Mouse (Mus musculus): ENCODE data around the gene Syde1. TPM values are rescaled to one million over a fixed set of nuclear protein-coding genes. Genes with fewer than 3 reads are reported as not detected.
A peak's percentile ranks its signal among the peaks of the same experiment; 100 is the strongest.

Gene Syde1
- polyA plus RNA-seq, 1 experiment from 2014 or later, result 17.7 TPM

GRCm38 (mm10) chr10:78590744-78591143 lies 1.0 kb downstream of the Syde1 start:
- no peak for ATAC-seq (ENCODE audit: insufficient number of reproducible peaks, insufficient read depth, low FRiP score, low TSS enrichment)
- 26% methylated on average over 9 of the region's 9 CpGs for WGBS
- Histone ChIP-seq H3K4me1 (peaks cover 10% of the 10 kb centered on the region; the same call in 1 of the 2 replicates), H3K9me3 (no peaks in the 10 kb centered on the region), H3K9ac (peak overlapping the region; percentile 85), H3K4me3 (peak overlapping the region; percentile 75), H3K27me3 (no peaks in the 10 kb centered on the region), H3K4me2 (replicated peaks) (peak overlapping the region; percentile 66), H3K27ac (peak overlapping the region; percentile 81), H3K36me3 (peaks cover 39% of the 10 kb centered on the region)

DNA sequence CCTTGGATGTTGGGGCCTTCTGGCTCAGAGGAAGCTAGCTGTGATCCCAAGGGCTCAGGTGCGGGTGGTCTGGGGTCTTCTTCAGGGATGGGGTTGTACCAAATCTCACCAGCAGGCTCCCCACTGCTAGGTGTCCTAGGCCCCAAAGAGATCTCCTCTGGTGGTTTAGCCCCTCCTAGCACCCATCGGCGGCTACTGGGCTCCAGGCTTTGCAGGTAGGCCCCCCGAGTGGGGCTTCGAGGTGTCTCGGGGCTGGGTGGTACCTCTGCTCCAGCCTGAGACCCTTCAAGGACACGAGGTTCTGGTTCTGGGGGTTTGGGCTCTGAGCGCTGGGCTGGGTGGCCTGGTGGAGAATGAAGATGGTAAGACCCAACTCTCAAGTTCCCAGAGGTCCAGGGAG lies 1.9 kb downstream of the Syde1 start:
- peaks cover 10% of the 10 kb centered on the region; the same call in 1 of the 2 replicates for H3K4me1 ChIP-seq
- peak overlapping the region; percentile 75; the same call in 1 of the 2 replicates for H3K4me3 ChIP-seq
- ATAC-seq (ENCODE audit: insufficient number of reproducible peaks, insufficient read depth, low FRiP score, low TSS enrichment), result no peak
- H3K9me3 ChIP-seq, result no peaks in the 10 kb centered on the region
- H3K9ac ChIP-seq, result no peak overlapping the region
- 93% methylated on average over 8 of the region's 8 CpGs for WGBS
- H3K36me3 ChIP-seq, result peaks cover 47% of the 10 kb centered on the region
- H3K4me2 ChIP-seq (replicated peaks), result peak overlapping the region; percentile 66
- no peak overlapping the region for H3K27ac ChIP-seq
- H3K27me3 ChIP-seq, result no peaks in the 10 kb centered on the region

GRCm38 (mm10) chr10:78589291-78589690 lies 2.5 kb downstream of the Syde1 start:
- Histone ChIP-seq H3K36me3 (peaks cover 53% of the 10 kb centered on the region), H3K4me3 (no peak overlapping the region), H3K27me3 (no peaks in the 10 kb centered on the region), H3K4me2 (replicated peaks) (no peak overlapping the region), H3K4me1 (peaks cover 10% of the 10 kb centered on the region; the same call in 1 of the 2 replicates), H3K27ac (no peak overlapping the region), H3K9ac (no peak overlapping the region), H3K9me3 (no peaks in the 10 kb centered on the region)
- ATAC-seq (ENCODE audit: insufficient number of reproducible peaks, insufficient read depth, low FRiP score, low TSS enrichment), result no peak
- 96% methylated on average over 18 of the region's 18 CpGs for WGBS

DNA sequence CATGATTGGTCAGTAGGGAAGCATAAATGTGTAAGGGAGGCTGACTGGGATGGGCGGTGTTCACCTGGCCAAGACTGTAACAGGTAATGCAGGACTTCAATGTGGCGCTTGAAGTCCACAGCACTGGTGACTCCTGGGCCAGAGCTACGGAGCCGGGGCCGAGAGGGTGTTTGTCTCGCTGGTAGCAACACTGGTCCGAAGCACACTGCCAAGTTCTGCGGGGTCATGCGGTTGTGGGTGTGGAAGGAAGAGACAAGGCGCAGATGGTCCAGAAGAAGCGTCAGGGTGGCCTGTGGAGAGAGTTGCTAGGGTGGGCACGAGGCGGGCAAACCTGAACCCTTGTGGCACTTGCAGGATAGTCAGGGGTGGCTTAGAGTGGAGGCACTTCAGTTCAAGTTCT lies 5.7 kb downstream of the Syde1 start:
- Histone ChIP-seq H3K27me3 (no peaks in the 10 kb centered on the region), H3K4me1 (peaks cover 10% of the 10 kb centered on the region; the same call in 1 of the 2 replicates), H3K9me3 (no peaks in the 10 kb centered on the region), H3K9ac (no peak overlapping the region), H3K27ac (no peak overlapping the region), H3K4me3 (no peak overlapping the region), H3K4me2 (replicated peaks) (no peak overlapping the region), H3K36me3 (peaks cover 72% of the 10 kb centered on the region)
- ATAC-seq (ENCODE audit: insufficient number of reproducible peaks, insufficient read depth, low FRiP score, low TSS enrichment), result no peak
- WGBS, result 93% methylated on average over 13 of the region's 13 CpGs

DNA sequence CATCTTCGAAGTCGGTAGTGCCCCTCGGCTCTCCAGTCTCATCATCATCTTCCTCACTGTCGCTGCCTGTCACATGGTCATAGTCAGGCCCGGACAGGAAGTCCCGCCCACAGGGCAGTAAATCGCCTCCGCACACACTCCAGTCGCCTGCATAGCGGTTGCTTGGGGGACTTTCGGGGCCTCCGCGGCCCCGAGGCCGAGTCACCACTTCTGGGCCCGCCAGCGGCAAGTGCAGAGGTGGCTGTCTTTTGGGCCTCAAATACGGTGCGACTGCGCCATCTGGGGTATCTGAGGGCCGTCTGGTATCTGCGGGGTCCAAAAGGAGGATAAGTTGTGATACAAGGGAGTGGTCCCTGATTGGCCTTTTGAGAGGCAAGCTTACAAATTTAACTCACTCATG lies 6.2 kb downstream of the Syde1 start:
- no peaks in the 10 kb centered on the region for H3K27me3 ChIP-seq
- ATAC-seq (ENCODE audit: insufficient number of reproducible peaks, insufficient read depth, low FRiP score, low TSS enrichment), result no peak
- no peak overlapping the region for H3K27ac ChIP-seq
- H3K4me3 ChIP-seq, result no peak overlapping the region
- H3K4me2 ChIP-seq (replicated peaks), result no peak overlapping the region
- no peak overlapping the region for H3K9ac ChIP-seq
- peaks cover 76% of the 10 kb centered on the region for H3K36me3 ChIP-seq
- H3K4me1 ChIP-seq, result peaks cover 8% of the 10 kb centered on the region; the same call in 1 of the 2 replicates
- H3K9me3 ChIP-seq, result no peaks in the 10 kb centered on the region
- 88% methylated on average over 22 of the region's 22 CpGs for WGBS

DNA sequence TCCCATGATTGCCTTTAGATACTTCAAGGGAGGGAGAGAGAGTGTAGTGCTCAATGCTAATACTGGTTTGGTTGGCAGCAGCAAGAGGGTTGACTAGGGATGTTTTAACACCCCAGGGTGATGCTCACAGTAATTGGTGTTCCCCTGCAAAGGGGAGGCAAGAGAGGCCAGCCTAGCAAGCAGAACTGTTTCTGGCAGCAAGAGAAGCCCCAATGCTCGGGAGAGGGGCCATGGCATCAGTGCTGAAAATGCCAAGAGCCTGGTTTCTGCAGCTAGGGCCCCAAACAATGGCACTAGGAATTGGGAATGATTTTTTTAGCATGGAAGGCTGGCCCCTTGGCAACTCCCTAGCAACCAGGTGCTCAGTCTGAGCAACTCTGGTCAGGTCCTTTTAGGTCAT lies 6.8 kb downstream of the Syde1 start:
- no peak overlapping the region for H3K27ac ChIP-seq
- H3K4me3 ChIP-seq, result no peak overlapping the region
- WGBS, result 89% methylated on average over 1 of the region's 1 CpGs
- no peaks in the 10 kb centered on the region for H3K9me3 ChIP-seq
- no peak for ATAC-seq (ENCODE audit: insufficient number of reproducible peaks, insufficient read depth, low FRiP score, low TSS enrichment)
- H3K36me3 ChIP-seq, result peaks cover 80% of the 10 kb centered on the region
- no peaks in the 10 kb centered on the region for H3K27me3 ChIP-seq
- no peak overlapping the region for H3K9ac ChIP-seq
- peaks cover 2% of the 10 kb centered on the region; the same call in 1 of the 2 replicates for H3K4me1 ChIP-seq
- H3K4me2 ChIP-seq (replicated peaks), result no peak overlapping the region

DNA sequence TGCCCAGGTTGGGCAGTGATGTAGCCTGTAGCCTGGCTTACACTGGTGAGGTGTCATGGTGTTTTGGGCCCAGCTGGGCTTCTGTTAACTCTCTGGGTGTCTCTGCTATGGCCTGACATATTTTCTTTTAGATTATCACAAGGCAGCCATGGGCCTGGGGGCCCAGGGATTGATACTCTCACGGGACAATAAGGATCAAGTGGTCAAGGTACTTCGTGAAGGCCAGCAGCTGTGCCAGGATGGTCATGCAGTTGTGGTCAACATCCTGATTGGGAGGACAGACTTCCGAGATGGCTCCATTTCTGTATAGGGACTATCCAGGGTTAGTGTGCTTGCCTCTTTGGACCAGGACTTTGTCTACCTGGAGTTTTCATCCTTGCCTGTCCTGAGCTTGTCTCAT lies 7.8 kb downstream of the Syde1 start:
- Histone ChIP-seq H3K27me3 (no peaks in the 10 kb centered on the region), H3K4me1 (no peaks in the 10 kb centered on the region), H3K9me3 (no peaks in the 10 kb centered on the region), H3K27ac (no peak overlapping the region), H3K36me3 (peaks cover 80% of the 10 kb centered on the region), H3K9ac (no peak overlapping the region), H3K4me3 (no peak overlapping the region), H3K4me2 (replicated peaks) (no peak overlapping the region)
- 84% methylated on average over 3 of the region's 3 CpGs for WGBS
- ATAC-seq (ENCODE audit: insufficient number of reproducible peaks, insufficient read depth, low FRiP score, low TSS enrichment), result no peak

DNA sequence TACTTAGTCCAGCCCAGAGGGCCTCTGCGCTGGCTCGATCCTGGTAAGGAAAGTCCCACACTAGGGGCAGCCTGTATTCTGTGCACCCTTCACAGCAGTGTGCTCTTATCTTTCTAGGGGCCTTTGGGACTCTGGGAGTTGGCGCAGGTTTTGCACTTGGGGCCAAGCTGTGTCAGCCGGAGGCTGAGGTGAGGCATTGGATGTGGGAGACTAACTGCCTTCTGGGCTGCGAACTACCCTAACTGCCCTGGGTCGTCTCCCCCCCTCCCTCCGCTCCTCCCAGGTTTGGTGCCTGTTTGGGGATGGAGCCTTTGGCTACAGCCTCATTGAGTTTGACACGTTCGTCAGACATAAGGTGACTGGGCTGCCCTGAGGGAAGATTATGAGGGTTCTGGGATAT lies 8.4 kb downstream of the Syde1 start:
- H3K4me1 ChIP-seq, result no peaks in the 10 kb centered on the region
- no peak for ATAC-seq (ENCODE audit: insufficient number of reproducible peaks, insufficient read depth, low FRiP score, low TSS enrichment)
- H3K27ac ChIP-seq, result no peak overlapping the region
- no peak overlapping the region for H3K9ac ChIP-seq
- 77% methylated on average over 9 of the region's 9 CpGs for WGBS
- H3K4me2 ChIP-seq (replicated peaks), result no peak overlapping the region
- no peaks in the 10 kb centered on the region for H3K9me3 ChIP-seq
- H3K36me3 ChIP-seq, result peaks cover 80% of the 10 kb centered on the region
- no peaks in the 10 kb centered on the region for H3K27me3 ChIP-seq
- no peak overlapping the region for H3K4me3 ChIP-seq

- Histone ChIP-seq H3K9me3 (no peaks in the 10 kb centered on the region), H3K9ac (no peak overlapping the region), H3K4me2 (replicated peaks) (no peak overlapping the region), H3K27ac (no peak overlapping the region), H3K27me3 (no peaks in the 10 kb centered on the region), H3K36me3 (peaks cover 77% of the 10 kb centered on the region), H3K4me3 (no peak overlapping the region), H3K4me1 (no peaks in the 10 kb centered on the region)
- no peak for ATAC-seq (ENCODE audit: insufficient number of reproducible peaks, insufficient read depth, low FRiP score, low TSS enrichment)
- 85% methylated on average over 7 of the region's 7 CpGs for WGBS
Observed at GRCm38 (mm10) chr10:78581121-78581520, 10.6 kb downstream of the Syde1 start.

DNA sequence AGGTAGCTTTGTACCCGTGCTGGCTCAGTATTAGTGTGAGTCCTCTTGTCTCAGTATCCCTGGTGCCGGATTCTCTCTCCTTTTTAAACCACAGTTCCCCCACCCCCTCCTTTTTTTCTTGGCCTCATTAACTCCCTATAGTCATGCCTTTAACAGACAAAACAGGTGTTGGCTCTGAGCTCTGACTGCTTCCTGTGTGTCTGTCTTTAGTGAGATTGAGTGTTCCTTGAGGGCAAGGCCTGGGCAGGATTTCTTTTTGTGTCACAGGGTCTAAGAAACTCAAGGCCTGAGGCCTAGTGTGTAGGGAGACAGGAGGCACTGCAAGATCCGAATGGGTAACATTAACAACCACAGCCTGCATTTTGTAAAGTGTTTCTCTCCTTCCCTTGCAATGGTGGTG lies 13.6 kb downstream of the Syde1 start:
- Histone ChIP-seq H3K9me3 (no peaks in the 10 kb centered on the region), H3K4me3 (no peak overlapping the region), H3K27ac (no peak overlapping the region), H3K36me3 (peaks cover 49% of the 10 kb centered on the region), H3K4me2 (replicated peaks) (no peak overlapping the region), H3K4me1 (peaks cover 7% of the 10 kb centered on the region; the same call in 1 of the 2 replicates), H3K27me3 (no peaks in the 10 kb centered on the region), H3K9ac (no peak overlapping the region)
- 80% methylated on average over 3 of the region's 3 CpGs for WGBS
- ATAC-seq (ENCODE audit: insufficient number of reproducible peaks, insufficient read depth, low FRiP score, low TSS enrichment), result no peak

GRCm38 (mm10) chr10:78576435-78577184 lies 15.2 kb downstream of the Syde1 start:
- Histone ChIP-seq H3K9ac (no peak overlapping the region), H3K9me3 (no peaks in the 10 kb centered on the region), H3K27me3 (no peaks in the 10 kb centered on the region), H3K27ac (no peak overlapping the region), H3K4me1 (peaks cover 7% of the 10 kb centered on the region; the same call in 1 of the 2 replicates), H3K36me3 (peaks cover 45% of the 10 kb centered on the region), H3K4me2 (replicated peaks) (no peak overlapping the region), H3K4me3 (no peak overlapping the region)
- 91% methylated on average over 16 of the region's 16 CpGs for WGBS
- ATAC-seq (ENCODE audit: insufficient number of reproducible peaks, insufficient read depth, low FRiP score, low TSS enrichment), result no peak

DNA sequence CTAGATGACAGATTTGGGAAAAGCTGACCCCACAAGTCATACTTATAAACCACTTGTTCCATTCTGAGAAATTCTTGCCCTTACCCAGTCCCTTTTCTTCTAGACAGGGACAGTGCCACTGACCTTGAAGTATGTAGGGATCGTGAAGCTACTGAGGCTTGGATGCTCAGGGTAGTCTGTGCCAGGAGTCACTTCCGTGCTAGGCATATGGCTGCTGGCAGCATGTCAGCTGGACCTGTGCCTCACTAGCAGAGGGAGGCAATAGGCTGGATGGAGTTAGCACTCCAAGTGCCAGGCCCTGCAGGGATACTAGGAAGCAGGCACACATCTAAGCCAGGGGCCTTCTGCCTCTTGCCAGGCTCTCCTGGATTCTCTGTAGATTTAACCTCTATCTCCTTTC lies 16.1 kb downstream of the Syde1 start:
- H3K4me2 ChIP-seq (replicated peaks), result peak overlapping the region; percentile 73
- no peak overlapping the region for H3K4me3 ChIP-seq
- ATAC-seq (ENCODE audit: insufficient number of reproducible peaks, insufficient read depth, low FRiP score, low TSS enrichment), result no peak
- no peaks in the 10 kb centered on the region for H3K27me3 ChIP-seq
- whole genome bisulfite sequencing, result 88% methylated on average over 2 of the region's 2 CpGs
- H3K9me3 ChIP-seq, result no peaks in the 10 kb centered on the region
- peaks cover 37% of the 10 kb centered on the region for H3K36me3 ChIP-seq
- no peak overlapping the region for H3K27ac ChIP-seq
- no peak overlapping the region for H3K9ac ChIP-seq
- peaks cover 7% of the 10 kb centered on the region; the same call in 1 of the 2 replicates for H3K4me1 ChIP-seq

All from embryonic facial prominence, embryonic 12.5 days (tissue).